Mouse (Mus musculus) thymus, adult 2 months (tissue): ENCODE measurements at regions not wholly inside any gene's neighbourhood (a gene's known extent, or its start where the extent isn't known, plus 50 kb on each side); places are given as distances from the start of the nearest gene placed in this dataset.

ENCODE experiments used
- CTCF ChIP-seq: fragments of 200-500 bp; IDR thresholded peaks from 2 replicates; pipeline ENCODE4 v1.5.1; 2012; ENCODE audit warnings: mild to moderate bottlenecking, control low read depth, low read length, moderate library complexity, borderline replicate concordance; ENCODE audit not compliant: control insufficient read depth, poor library complexity, insufficient read depth; ENCODE audit errors: extremely low read depth
- POLR2A ChIP-seq: fragments of 200-500 bp; IDR thresholded peaks from 2 replicates; pipeline ENCODE4 v1.6.1; 2012; ENCODE audit warnings: mild to moderate bottlenecking, low read length, control low read depth, moderate library complexity; ENCODE audit not compliant: control insufficient read depth, poor library complexity, insufficient read depth; ENCODE audit errors: extremely low read depth

- no peak for TF ChIP-seq POLR2A
- no peak for TF ChIP-seq CTCF
These were observed 156.3 kb upstream of the Spred2 start for GRCm38 (mm10) chr11:19767871-19768270.
